ENCODE assay signal across 21 mouse cellular contexts in genomic region chr16:97241639-97242038, GRCm38 (mm10).
"Had no signal": no experiment of that assay in that cellular context is flagged by ENCODE, and none has a peak within 500 bp of the region (broad histone marks: within the 10 kb centered on the region; RNA-seq: fewer than 3 reads in every experiment).

No protein-coding gene starts in this region.

- H3K4me2 ChIP-seq: kidney, embryonic 15.5 days; limb, embryonic 13.5 days; lung, embryonic 14.5 days; midbrain, embryonic 11.5 days had no signal

- H3K27me3 ChIP-seq: kidney, embryonic 15.5 days had no signal

- ATAC-seq: intestine, postnatal 0 days; liver, postnatal 0 days; lung, postnatal 0 days had no signal

- H3K4me3 ChIP-seq: kidney, embryonic 15.5 days; limb, embryonic 10.5 days; limb, embryonic 13.5 days had no signal

- H3K27ac ChIP-seq: kidney, embryonic 15.5 days; limb, embryonic 10.5 days; limb, embryonic 13.5 days; liver, embryonic 14.5 days; macrophage; stomach, postnatal 0 days had no signal

- H3K4me1 ChIP-seq: kidney, embryonic 15.5 days; limb, embryonic 10.5 days; limb, embryonic 13.5 days had no signal

- H3K9ac ChIP-seq: kidney, embryonic 15.5 days; limb, embryonic 13.5 days; liver, embryonic 14.5 days; liver, postnatal 0 days; lung, embryonic 14.5 days had no signal

- DNase-seq: kidney, adult 8-10 months; kidney, postnatal 10 days; kidney, postnatal 36 days; liver, postnatal 0 days; lung, embryonic 14.5 days; midbrain, embryonic 14.5 days; right cerebral cortex, adult 18-20 months; right cerebral cortex, postnatal 14 days; right cerebral cortex, postnatal 4 days; thymus, adult 2 months; thymus, postnatal 14 days; thymus, postnatal 4 days had no signal

- H3K9me3 ChIP-seq: kidney, embryonic 15.5 days; limb, embryonic 10.5 days; limb, embryonic 13.5 days had no signal

- H3K36me3 ChIP-seq: kidney, embryonic 15.5 days; limb, embryonic 10.5 days; limb, embryonic 13.5 days had no signal
